Mouse (Mus musculus): ENCODE results near the gene Abcb1b.

DNA sequence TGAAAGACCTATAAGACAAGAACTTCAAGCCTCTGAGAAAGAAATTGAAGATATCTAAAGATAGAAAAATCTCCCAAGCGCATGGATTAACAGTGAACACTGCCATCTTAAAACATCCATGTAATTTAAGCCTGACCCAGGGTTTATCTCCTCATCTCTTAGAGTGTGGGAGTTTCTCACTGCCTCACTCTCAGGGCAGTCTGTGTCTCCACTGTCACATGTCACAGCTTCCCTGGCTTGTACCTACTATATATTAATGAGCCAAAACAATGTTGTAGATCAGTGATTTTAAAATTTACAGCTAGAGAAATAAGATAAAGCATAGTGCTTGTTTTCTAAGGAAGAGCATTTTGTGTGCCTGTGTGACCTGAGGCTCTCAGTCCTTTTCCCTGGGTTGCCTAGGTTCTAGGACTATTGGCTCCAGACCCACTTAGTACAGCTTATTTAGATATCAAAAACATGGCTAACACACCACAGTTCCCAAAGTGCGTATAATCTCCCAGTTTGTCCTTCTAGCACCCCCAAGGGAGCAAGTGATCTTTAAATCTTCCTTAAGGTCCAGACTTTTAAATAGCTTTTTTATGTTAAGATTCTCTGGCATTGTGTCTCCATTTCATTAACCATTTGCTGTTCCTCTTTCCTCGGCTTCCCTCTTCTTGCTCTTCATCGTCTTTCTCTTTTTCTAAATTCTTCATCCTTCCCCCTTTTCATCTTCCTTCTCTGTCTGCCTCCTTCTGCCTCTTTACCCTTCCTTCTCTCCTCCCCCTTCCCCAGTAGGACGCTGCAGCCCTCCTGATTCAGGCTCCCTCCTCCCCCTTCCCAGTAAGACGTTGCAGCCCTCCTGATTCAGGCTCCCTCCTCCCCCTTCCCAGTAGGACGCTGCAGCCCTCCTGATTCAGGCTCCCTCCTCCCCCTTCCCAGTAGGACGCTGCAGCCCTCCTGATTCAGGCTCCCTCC, 22.0 kb downstream of the Abcb1b start:
- no peak for TF ChIP-seq CTCF (IDR thresholded peaks at IDR 0.05; ENCODE audit: low read depth)
- no peak for TF ChIP-seq EP300 (IDR thresholded peaks at IDR 0.05; ENCODE audit: low read depth)

All from liver, postnatal 0 days (tissue).